Mouse (Mus musculus): Measurements from ENCODE around the gene Fkbp11. TPM values are rescaled to one million over a fixed set of nuclear protein-coding genes. Genes with fewer than 3 reads are reported as not detected.
"Not testable (repeated sequence)": the region's sequence is repeated elsewhere in the genome, so short reads cannot be mapped to it uniquely, and the experiment has no call there.

Gene Fkbp11
- polyA plus RNA-seq, 1 experiment from 2014 or later = 16.4 TPM

DNA sequence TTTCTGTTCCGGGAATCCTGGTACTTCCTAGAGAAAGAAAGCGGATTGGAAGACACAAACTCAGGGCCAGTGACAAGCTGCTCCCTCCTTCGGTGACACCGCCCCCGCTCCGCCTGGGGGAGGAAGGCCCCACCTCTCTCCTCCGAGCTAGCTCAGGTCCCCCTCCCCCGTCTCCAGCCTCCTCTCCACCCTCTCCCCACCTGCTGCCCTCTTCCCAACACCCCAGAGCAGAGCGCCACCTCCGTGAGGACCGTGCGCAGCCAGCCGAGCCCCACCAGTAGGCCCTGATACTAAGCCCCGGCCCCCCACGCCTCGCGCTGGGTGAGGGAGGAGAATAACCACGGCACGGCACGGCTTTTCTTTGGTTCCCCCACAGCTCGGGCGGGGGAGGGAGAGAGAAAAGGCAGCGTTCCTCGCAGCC lies 34.2 kb upstream of the Fkbp11 start:
- Histone ChIP-seq H3K4me1 (peaks cover 27% of the 10 kb centered on the region), H3K36me3 (peaks cover 40% of the 10 kb centered on the region), H3K9me3 (replicated peaks) (no peaks in the 10 kb centered on the region), H3K27ac (replicated peaks) (peak overlapping the region; percentile 95), H3K4me3 (peak overlapping the region; percentile 98), H3K27me3 (ENCODE audit: low read depth, poor library complexity, severe bottlenecking) (peaks cover 33% of the 10 kb centered on the region)
- DNase-seq (ENCODE audit: low spot score) = peak; percentile 80
- WGBS = 2% methylated on average over 23 of the region's 24 CpGs

DNA sequence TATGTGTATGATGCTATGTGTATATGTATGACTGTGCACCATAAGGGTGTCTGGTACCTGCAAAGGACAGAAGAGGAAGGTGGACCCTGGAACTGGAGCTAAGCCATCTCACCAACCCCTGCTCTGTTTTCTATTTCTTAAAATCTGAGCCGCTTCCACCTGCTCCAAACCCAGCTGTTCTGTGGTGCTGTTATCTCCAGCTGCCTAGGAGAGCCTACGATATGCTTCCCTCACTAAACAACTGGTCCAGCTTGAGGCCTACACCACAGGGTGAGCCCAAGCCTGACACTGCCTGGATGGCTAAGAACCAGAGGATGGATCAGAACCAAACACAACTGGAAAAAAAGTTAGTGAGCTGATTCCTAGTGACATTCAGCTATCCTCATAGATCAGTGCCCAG lies 26.1 kb upstream of the Fkbp11 start:
- Histone ChIP-seq H3K9me3 (replicated peaks) (no peaks in the 10 kb centered on the region), H3K27me3 (ENCODE audit: low read depth, poor library complexity, severe bottlenecking) (no peaks in the 10 kb centered on the region), H3K36me3 (peaks cover 67% of the 10 kb centered on the region), H3K27ac (replicated peaks) (no peak overlapping the region), H3K4me1 (peaks cover 11% of the 10 kb centered on the region), H3K4me3 (no peak overlapping the region)
- WGBS = 97% methylated on average over 2 of the region's 2 CpGs
- DNase-seq (ENCODE audit: low spot score) = no peak

DNA sequence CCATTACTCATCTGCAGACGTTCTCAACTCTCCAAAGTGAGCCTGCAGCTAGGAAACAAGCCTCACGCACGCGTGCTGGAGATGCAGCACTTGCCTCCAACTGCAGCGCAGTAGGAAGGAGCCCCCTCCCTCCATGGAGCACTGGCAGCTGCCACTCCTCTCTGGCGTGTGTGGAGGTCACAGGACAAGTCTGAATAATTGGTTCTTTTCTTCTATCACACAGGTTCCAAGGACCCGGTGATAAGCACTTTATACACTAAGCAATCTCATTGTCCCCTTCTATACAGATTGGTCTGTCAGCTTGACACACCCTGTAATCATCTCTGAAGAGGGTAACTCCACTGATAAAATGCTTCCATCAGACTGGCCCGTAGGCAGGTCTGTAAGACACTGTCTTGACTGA lies 25.0 kb upstream of the Fkbp11 start:
- no peak overlapping the region for H3K4me3 ChIP-seq
- H3K36me3 ChIP-seq = peaks cover 56% of the 10 kb centered on the region

DNA sequence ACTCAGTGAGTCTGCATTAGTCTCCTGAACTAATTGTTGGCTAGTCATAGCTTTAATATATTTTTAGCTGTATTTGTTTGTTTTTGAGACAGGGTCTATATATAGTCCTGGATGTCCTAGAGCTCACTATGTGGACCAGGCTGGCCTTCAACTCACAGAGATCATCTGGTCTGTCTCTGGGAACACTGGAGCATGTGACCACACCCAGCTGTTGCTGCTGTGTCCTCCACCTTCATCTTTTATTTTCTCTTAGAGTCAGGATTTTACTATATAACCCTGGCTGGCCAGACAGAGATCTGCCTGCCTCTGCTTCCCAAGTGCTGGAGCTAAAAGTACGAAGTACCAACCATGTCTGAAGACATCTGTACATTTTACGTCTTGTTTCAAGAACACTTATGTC lies 21.1 kb upstream of the Fkbp11 start:
- 97% methylated on average over 2 of the region's 2 CpGs for WGBS
- H3K4me3 ChIP-seq = no peak overlapping the region
- DNase-seq (ENCODE audit: low spot score) = no peak
- H3K9me3 ChIP-seq (replicated peaks) = no peaks in the 10 kb centered on the region
- H3K27ac ChIP-seq (replicated peaks) = no peak overlapping the region
- H3K4me1 ChIP-seq = peaks cover 7% of the 10 kb centered on the region
- H3K36me3 ChIP-seq = peaks cover 39% of the 10 kb centered on the region
- H3K27me3 ChIP-seq (ENCODE audit: low read depth, poor library complexity, severe bottlenecking) = no peaks in the 10 kb centered on the region

More for the DNA sequence above, 25.0 kb upstream of the Fkbp11 start:
- peaks cover 11% of the 10 kb centered on the region for H3K4me1 ChIP-seq
- WGBS = 81% methylated on average over 8 of the region's 8 CpGs
- H3K27me3 ChIP-seq (ENCODE audit: low read depth, poor library complexity, severe bottlenecking) = no peaks in the 10 kb centered on the region
- DNase-seq (ENCODE audit: low spot score) = no peak
- no peaks in the 10 kb centered on the region for H3K9me3 ChIP-seq (replicated peaks)
- H3K27ac ChIP-seq (replicated peaks) = no peak overlapping the region

DNA sequence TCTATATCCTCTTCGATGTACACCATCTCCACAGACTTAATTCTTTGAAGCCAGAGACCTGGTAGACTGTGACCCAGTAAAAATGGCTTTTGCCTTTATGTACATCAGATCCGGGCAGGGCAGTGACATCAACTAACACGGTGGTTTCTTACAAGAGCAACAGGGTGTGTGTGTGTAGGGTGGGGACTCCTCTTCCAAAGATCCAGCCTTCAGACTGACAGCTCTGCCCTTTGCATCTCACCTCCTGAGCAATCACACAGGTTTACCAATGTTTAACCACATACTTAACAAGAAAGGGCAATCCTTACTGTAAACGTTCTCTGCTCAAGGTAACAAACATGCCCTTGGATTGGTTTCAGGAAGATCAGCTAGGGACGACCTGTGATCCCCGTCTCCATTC lies 19.3 kb upstream of the Fkbp11 start:
- 91% methylated on average over 6 of the region's 6 CpGs for WGBS
- H3K36me3 ChIP-seq = peaks cover 48% of the 10 kb centered on the region
- H3K4me1 ChIP-seq = no peaks in the 10 kb centered on the region
- no peak overlapping the region for H3K27ac ChIP-seq (replicated peaks)
- no peaks in the 10 kb centered on the region for H3K9me3 ChIP-seq (replicated peaks)
- H3K4me3 ChIP-seq = no peak overlapping the region
- no peaks in the 10 kb centered on the region for H3K27me3 ChIP-seq (ENCODE audit: low read depth, poor library complexity, severe bottlenecking)
- DNase-seq (ENCODE audit: low spot score) = no peak

DNA sequence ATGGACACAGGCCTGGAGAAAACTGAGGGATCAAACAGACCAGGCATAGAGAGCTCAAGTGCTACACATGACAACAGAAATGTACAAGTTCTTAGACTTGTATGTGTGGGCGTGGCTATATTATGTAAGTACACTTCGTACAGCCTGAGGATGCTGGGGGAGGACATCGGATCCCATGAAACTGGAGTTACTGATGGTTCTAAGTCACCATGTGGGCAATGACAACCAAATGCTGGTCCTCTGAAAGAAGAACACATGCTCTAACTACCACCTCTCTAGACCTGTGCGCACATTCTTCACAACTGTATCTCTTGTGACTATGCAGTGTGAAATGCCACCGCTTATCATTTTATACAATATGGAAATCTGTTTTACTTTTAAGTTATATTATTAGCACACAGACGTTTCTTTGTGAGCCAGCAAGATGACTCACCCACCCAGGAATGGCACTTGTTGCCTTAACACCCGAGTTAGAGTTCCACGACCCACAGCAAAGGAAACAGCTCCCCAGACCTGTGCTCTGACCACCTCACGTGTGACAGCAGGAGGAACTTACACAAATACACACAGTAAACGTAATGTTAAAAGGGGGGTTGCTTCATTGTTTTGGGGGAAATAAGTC lies 18.5 kb upstream of the Fkbp11 start:
- H3K4me1 ChIP-seq = no peaks in the 10 kb centered on the region
- H3K4me3 ChIP-seq = no peak overlapping the region
- 90% methylated on average over 10 of the region's 10 CpGs for whole genome bisulfite sequencing
- DNase-seq (ENCODE audit: low spot score) = no peak
- H3K36me3 ChIP-seq = peaks cover 54% of the 10 kb centered on the region
- H3K27me3 ChIP-seq (ENCODE audit: low read depth, poor library complexity, severe bottlenecking) = no peaks in the 10 kb centered on the region
- no peak overlapping the region for H3K27ac ChIP-seq (replicated peaks)
- H3K9me3 ChIP-seq (replicated peaks) = no peaks in the 10 kb centered on the region

DNA sequence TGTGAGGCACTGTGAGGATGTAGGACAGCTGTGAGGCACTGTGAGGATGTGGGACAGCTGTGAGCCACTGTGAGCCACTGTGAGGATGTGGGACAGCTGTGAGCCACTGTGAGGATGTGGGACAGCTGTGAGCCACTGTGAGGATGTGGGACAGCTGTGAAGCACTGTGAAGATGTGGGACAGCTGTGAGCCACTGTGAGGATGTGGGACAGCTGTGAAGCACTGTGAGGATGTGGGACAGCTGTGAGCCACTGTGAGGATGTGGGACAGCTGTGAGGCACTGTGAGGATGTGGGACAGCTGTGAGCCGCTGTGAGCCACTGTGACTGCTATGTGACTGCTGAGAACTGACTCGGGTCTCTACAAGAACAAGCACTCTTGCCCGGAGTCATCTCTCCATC lies 15.9 kb upstream of the Fkbp11 start:
- H3K36me3 ChIP-seq = peaks cover 63% of the 10 kb centered on the region

DNA sequence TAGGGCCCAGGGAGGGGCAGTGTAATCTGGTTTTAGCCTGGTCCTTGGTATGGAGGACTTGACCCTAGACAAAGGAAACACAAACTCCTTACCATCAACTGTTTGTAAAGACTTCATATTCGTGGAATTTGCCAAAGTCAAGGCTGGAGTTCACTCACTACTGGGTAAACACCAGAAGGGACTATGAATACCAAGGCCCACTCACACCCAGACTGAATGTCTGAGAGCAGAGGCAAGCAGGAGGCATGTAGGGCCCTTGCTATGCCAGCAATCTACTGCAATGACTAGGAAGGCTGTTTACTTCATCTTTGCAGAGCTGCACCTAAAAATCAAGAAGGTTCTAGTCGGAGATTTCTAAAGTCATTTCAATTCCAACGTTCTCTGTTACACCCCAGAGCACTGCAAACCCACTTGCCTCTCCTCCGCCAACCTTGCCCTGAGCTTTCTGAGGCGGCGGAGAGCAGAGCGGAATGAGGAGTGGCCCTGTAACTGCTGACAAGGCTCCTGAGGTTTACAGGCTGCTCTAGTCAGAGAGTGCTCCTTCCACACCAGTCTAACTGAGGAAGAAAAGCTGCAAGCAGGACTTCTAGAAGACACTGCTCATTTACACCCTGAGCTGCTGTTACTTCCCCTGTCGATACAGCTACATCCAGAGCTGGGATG lies 14.9 kb upstream of the Fkbp11 start:
- peaks cover 3% of the 10 kb centered on the region; the same call in 1 of the 2 replicates for H3K4me1 ChIP-seq
- no peak overlapping the region for H3K4me3 ChIP-seq
- no peaks in the 10 kb centered on the region for H3K27me3 ChIP-seq (ENCODE audit: low read depth, poor library complexity, severe bottlenecking)
- H3K9me3 ChIP-seq (replicated peaks) = no peaks in the 10 kb centered on the region
- WGBS = 89% methylated on average over 8 of the region's 8 CpGs
- no peak for DNase-seq (ENCODE audit: low spot score)
- H3K36me3 ChIP-seq = peaks cover 73% of the 10 kb centered on the region
- H3K27ac ChIP-seq (replicated peaks) = no peak overlapping the region

More for the DNA sequence above, 15.9 kb upstream of the Fkbp11 start:
- H3K27me3 ChIP-seq (ENCODE audit: low read depth, poor library complexity, severe bottlenecking); H3K4me1 ChIP-seq; H3K27ac ChIP-seq (replicated peaks); H3K9me3 ChIP-seq (replicated peaks); DNase-seq (ENCODE audit: low spot score); H3K4me3 ChIP-seq: not testable (repeated sequence)
- 89% methylated on average over 3 of the region's 3 CpGs for WGBS

DNA sequence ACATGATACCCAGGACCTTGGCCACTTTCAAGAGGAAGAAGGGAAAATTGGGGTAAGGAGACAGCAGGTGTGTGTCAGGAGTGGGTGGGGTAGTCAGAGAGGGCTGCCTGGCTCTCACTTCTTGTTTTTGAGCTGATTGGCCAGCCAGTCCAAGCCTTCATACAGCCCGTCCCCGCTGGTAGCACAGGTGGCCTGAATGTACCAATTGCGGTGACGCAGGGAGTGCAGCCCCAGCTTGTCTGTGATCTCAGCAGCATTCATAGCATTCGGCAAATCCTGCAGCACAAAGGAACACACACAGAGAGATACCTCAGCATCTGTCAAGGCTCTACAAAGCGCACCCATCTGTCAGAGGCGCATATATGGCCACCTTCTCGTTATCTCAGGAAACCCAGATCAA lies 12.2 kb upstream of the Fkbp11 start:
- peaks cover 98% of the 10 kb centered on the region for H3K36me3 ChIP-seq

DNA sequence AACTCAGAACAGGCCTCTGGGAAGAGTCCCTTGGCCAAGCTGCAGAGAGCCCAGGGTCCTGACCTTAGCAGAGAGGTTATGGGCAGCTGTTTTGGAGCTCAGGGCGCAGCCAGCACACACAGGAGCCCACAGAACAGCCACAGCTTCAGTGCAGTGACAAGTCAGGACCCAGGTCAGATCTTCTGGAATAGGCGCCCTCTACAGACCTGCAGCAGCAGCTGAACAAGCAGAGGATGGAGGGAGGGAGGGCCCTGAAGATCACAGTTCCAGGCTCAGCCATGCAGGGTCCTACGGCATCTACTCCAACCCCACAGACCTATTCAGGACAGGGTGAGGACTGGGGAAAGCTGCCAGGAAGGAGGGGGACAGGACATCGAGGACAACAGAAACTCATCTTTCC lies 10.8 kb upstream of the Fkbp11 start:
- H3K27me3 ChIP-seq (ENCODE audit: low read depth, poor library complexity, severe bottlenecking) = no peaks in the 10 kb centered on the region
- DNase-seq (ENCODE audit: low spot score) = no peak

More for the DNA sequence above, 12.2 kb upstream of the Fkbp11 start:
- H3K27me3 ChIP-seq (ENCODE audit: low read depth, poor library complexity, severe bottlenecking) = no peaks in the 10 kb centered on the region
- H3K4me1 ChIP-seq = peaks cover 3% of the 10 kb centered on the region; the same call in 1 of the 2 replicates
- no peak overlapping the region for H3K27ac ChIP-seq (replicated peaks)
- WGBS = 91% methylated on average over 8 of the region's 8 CpGs
- H3K4me3 ChIP-seq = no peak overlapping the region
- H3K9me3 ChIP-seq (replicated peaks) = no peaks in the 10 kb centered on the region
- no peak for DNase-seq (ENCODE audit: low spot score)

DNA sequence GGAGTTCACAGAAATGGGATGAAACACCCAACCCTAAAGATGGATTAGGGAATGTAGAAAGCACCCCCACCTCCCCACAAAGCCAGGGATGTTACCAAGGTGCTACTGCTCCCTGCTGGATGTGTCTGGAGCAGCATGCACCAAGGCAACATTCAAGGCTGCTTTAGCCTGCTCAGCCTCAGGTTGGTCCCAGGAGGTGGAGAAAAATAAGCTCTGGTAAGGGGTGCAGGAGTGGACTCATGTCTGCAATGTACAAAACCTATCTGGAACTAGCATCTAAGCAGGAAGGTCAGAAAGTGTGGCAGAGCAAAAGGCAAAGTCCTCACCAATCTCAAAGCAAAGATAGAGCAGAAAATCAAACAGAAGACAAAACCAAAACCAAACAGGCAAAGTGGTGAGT lies 9.9 kb upstream of the Fkbp11 start:
- Histone ChIP-seq H3K36me3 (peaks cover 81% of the 10 kb centered on the region), H3K4me3 (no peak overlapping the region), H3K9me3 (replicated peaks) (no peaks in the 10 kb centered on the region), H3K27me3 (ENCODE audit: low read depth, poor library complexity, severe bottlenecking) (no peaks in the 10 kb centered on the region), H3K4me1 (peaks cover 10% of the 10 kb centered on the region), H3K27ac (replicated peaks) (no peak overlapping the region)
- no peak for DNase-seq (ENCODE audit: low spot score)

More for the DNA sequence above, 10.8 kb upstream of the Fkbp11 start:
- H3K27ac ChIP-seq (replicated peaks) = no peak overlapping the region
- no peaks in the 10 kb centered on the region for H3K9me3 ChIP-seq (replicated peaks)
- peaks cover 4% of the 10 kb centered on the region; the same call in 1 of the 2 replicates for H3K4me1 ChIP-seq
- peaks cover 91% of the 10 kb centered on the region for H3K36me3 ChIP-seq
- H3K4me3 ChIP-seq = no peak overlapping the region
- WGBS = 62% methylated on average over 4 of the region's 4 CpGs

DNA sequence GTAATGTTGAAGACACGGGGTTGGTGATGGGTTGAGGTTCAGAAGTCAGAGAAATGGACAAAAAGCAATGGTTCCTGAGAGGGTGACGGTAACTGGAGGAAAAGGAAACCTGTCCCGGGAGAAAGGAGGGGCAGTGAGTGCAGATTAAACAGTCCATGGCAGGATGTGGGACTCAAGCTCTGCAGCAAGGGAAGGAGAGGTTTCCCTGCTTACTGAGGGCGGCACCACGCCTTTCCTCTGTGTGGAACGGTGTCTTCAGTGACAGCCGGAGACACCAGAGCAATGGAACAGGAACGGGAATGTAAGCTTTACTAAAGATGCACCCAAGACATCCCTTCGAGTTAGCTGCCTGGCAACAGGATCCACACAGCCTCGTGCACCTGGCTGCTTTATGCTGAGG lies 8.5 kb upstream of the Fkbp11 start:
- WGBS = 89% methylated on average over 10 of the region's 10 CpGs
- no peak overlapping the region for H3K4me3 ChIP-seq
- H3K27ac ChIP-seq (replicated peaks) = no peak overlapping the region
- H3K4me1 ChIP-seq = peaks cover 10% of the 10 kb centered on the region
- H3K36me3 ChIP-seq = peaks cover 68% of the 10 kb centered on the region
- H3K27me3 ChIP-seq (ENCODE audit: low read depth, poor library complexity, severe bottlenecking) = no peaks in the 10 kb centered on the region
- DNase-seq (ENCODE audit: low spot score) = no peak
- H3K9me3 ChIP-seq (replicated peaks) = no peaks in the 10 kb centered on the region

DNA sequence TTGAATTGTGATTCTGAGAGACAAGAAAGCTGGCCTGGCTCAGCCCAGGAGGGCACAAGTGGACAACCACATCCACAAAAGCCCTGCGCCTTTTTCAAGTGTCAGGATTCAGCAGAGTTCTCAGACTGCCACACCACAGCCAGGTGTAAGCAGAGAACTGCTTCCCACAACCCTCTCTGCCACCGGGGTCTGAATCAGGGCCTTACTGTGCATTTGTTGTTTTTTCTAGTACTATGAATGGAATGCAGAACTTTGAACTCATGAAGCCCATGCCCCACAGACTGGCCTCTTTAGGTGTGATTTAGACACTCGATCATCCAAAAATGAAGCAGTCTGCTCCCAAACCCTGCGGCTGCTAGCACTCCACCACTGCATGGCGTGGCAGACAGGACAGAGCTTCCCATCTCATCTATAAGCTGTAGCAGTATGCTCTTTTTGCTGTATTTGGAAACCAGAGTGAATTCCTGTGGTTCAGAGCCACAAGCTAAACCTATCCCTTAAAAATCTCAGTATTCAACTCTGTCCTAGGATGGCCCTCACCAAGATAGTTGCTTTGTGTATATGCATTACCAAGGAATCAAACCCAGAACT lies 6.1 kb upstream of the Fkbp11 start:
- Histone ChIP-seq H3K9me3 (replicated peaks) (no peaks in the 10 kb centered on the region), H3K27me3 (ENCODE audit: low read depth, poor library complexity, severe bottlenecking) (peaks cover 7% of the 10 kb centered on the region; the same call in 1 of the 2 replicates), H3K4me3 (no peak overlapping the region), H3K27ac (replicated peaks) (no peak overlapping the region), H3K4me1 (peaks cover 10% of the 10 kb centered on the region), H3K36me3 (peaks cover 43% of the 10 kb centered on the region)
- WGBS = 82% methylated on average over 5 of the region's 5 CpGs
- DNase-seq (ENCODE audit: low spot score) = no peak

Measured in midbrain, embryonic 10.5 days (tissue).